Comparison of ENCODE assay signal across 13 mouse cellular contexts in the genomic region with DNA sequence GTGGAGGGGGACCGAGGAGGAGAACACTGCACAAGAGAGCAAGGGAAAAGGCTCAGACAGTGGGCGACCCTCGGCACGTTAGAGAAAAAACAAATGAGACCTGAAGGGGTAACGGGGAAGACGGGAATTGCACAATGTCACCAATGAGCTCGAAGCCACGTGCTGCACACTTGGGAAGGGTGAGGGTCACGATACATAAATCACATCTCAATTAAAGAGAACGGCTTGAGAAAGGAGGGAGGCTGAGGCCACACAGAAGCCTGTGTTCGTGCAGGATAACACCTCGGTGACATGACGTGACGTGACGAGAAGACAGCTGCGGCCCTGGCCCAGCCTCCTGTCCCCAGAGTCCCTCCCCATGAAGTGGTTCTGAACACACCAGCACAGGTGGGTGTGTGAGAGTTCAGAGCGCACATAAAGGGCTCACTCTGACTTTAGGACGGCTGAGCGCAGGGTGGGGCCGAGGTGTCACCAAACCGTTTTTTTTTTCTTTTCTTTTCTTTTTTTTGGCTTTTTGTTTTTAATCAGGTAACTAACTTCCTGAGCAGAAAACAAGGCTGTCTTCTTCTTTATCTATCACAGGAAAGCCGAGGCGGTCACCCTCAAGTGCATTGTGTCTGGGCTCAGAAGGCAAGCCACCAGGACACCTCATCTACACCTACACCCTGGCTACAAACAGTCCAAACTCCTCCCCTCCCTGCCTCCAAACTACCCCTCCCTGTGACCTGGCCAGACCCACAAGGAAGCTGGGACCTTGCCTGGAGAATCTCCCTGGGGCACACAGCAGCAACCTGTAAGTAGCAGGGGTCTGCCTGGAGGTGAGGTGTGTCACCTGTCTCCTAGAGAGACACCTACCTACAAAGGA. TPM values are rescaled to one million over a fixed set of nuclear protein-coding genes. Genes with fewer than 3 reads are reported as not detected.
DNase-seq lines count a peak whose midpoint lies in the region; ATAC-seq and TF ChIP-seq lines count a peak whose summit lies in the region.
"Had no signal": no experiment of that assay in that cellular context is flagged by ENCODE, and none has a peak within 500 bp of the region (broad histone marks: within the 10 kb centered on the region; RNA-seq: fewer than 3 reads in every experiment).

No protein-coding gene starts in this region.

- WGBS in liver, postnatal 0 days (ENCODE audit: insufficient replicate concordance) = 55% methylated on average over 23 of the region's 23 CpGs
- 55% methylated on average over 23 of the region's 23 CpGs for WGBS in kidney, adult 2 months

- peaks cover 51% of the 10 kb centered on the region for H3K4me1 ChIP-seq in liver, postnatal 0 days (ENCODE audit: insufficient read depth)
- H3K4me1 ChIP-seq in kidney, adult 2 months (ENCODE audit: control insufficient read depth, insufficient read depth, low read length) = no peaks in the 10 kb centered on the region

- H3K9ac ChIP-seq in liver, postnatal 0 days (replicated peaks) = peak overlapping the region; percentile 33
- H3K9ac ChIP-seq: forebrain, embryonic 13.5 days had no signal

- no peak for TF ChIP-seq CTCF in liver, postnatal 0 days (IDR thresholded peaks at IDR 0.05; ENCODE audit: low read depth)
- TF ChIP-seq CTCF in kidney, adult 2 months (conservative IDR thresholded peaks at IDR 0.05; ENCODE audit: insufficient read depth, insufficient read length, low read depth, low read length) = no peak

- H3K27ac ChIP-seq in liver, postnatal 0 days (ENCODE audit: low read depth) = 0 out of 2 replicates have a peak overlapping the region, but pooled peaks have one; percentile 11
- H3K27ac ChIP-seq in kidney, adult 2 months (ENCODE audit: insufficient read depth, low read depth, low read length) = no peak overlapping the region
- H3K27ac ChIP-seq: forebrain, embryonic 13.5 days had no signal

- peak; percentile 35 for ATAC-seq in erythroid progenitor cell, adult 5-6 weeks (replicated peaks; ENCODE audit: low FRiP score, poor library complexity, severe bottlenecking)
- ATAC-seq in liver, postnatal 0 days = no peak
- no peak for ATAC-seq in frontal cortex, adult (ENCODE audit: low TSS enrichment)
- ATAC-seq: forebrain, embryonic 13.5 days had no signal

- H3K4me3 ChIP-seq in liver, postnatal 0 days (ENCODE audit: low read depth, low read length) = 0 out of 2 replicates have a peak overlapping the region, but pooled peaks have one; percentile 2
- H3K4me3 ChIP-seq in kidney, adult 2 months (ENCODE audit: insufficient read depth, low read depth, low read length) = no peak overlapping the region
- H3K4me3 ChIP-seq: forebrain, embryonic 13.5 days had no signal

- H3K36me3 ChIP-seq in liver, postnatal 0 days (replicated peaks; ENCODE audit: insufficient read depth, low read length) = peaks cover 11% of the 10 kb centered on the region; the same call in 1 of the 2 replicates
- no peaks in the 10 kb centered on the region for H3K36me3 ChIP-seq in kidney, adult 2 months (ENCODE audit: control insufficient read depth, insufficient read depth, low read length)

- TF ChIP-seq EP300 in liver, postnatal 0 days (IDR thresholded peaks at IDR 0.05; ENCODE audit: low read depth) = no peak

- peak; percentile 25 for DNase-seq in retina, postnatal 1 day
- DNase-seq in retina, embryonic 14.5 days (ENCODE audit: low spot score) = no peak
- DNase-seq in liver, postnatal 0 days = no peak
- DNase-seq in thymus, postnatal 25 days = peak; percentile 35
- no peak for DNase-seq in cerebellum, adult 8-10 months
- DNase-seq in kidney, adult 2 months = no peak
- DNase-seq: gastrocnemius, postnatal 25 days; heart, postnatal 14 days; kidney, postnatal 10 days; lung, postnatal 14 days had no signal

- no peak for TF ChIP-seq POLR2A in kidney, adult 2 months (IDR thresholded peaks at IDR 0.05; ENCODE audit: low read depth, low read length)

- H3K4me2 ChIP-seq in liver, postnatal 0 days (ENCODE audit: low read depth, low read length) = peak overlapping the region; percentile 77
- H3K4me2 ChIP-seq: forebrain, embryonic 13.5 days had no signal

- H3K27me3 ChIP-seq in liver, postnatal 0 days (ENCODE audit: insufficient read depth, low read length) = no peaks in the 10 kb centered on the region
- no peaks in the 10 kb centered on the region for H3K27me3 ChIP-seq in kidney, adult 2 months (replicated peaks; ENCODE audit: control insufficient read depth, insufficient read depth, low read length)
- H3K27me3 ChIP-seq: forebrain, embryonic 13.5 days had no signal

- no peaks in the 10 kb centered on the region for H3K9me3 ChIP-seq in liver, postnatal 0 days (ENCODE audit: low read length)
- H3K9me3 ChIP-seq: forebrain, embryonic 13.5 days had no signal

RNA-seq across cellular contexts. Expression of gene Prex1, which starts 12.2 kb away (rescaled TPM):
- 24.9 and 86.4 TPM in 2 replicates for total RNA-seq in erythroid progenitor cell, adult 5-6 weeks (2015; ENCODE audit: low replicate concordance)
- 60.8 and 88.9 TPM in 2 replicates for total RNA-seq in erythroid progenitor cell, adult 5-6 weeks (2017; ENCODE audit: low replicate concordance)
- polyA plus RNA-seq in liver, postnatal 0 days (2015; fragmentation: Nextera tagmentation; extraction: Ambion mirVana) = 5.4 and 6.3 TPM in 2 replicates
- polyA plus RNA-seq in kidney, adult 2 months (2012; rRNA removed) = 12.2 and 14.5 TPM in 2 replicates

Comparison
In these comparisons a context has a peak if more than half of its experiments do, and no peak if none do; other contexts are left out.
1. DNase-seq: peak in retina, postnatal 1 day (single experiment) and thymus, postnatal 25 days (single experiment); none in retina, embryonic 14.5 days (single experiment), liver, postnatal 0 days (single experiment), cerebellum, adult 8-10 months (single experiment) and kidney, adult 2 months (single experiment).